Mouse (Mus musculus): ENCODE measurements around the gene Hspa12a. TPM values are rescaled to one million over a fixed set of nuclear protein-coding genes. Genes with fewer than 3 reads are reported as not detected.
A peak's percentile ranks its signal among the peaks of the same experiment; 100 is the strongest.

Gene Hspa12a
- polyA plus RNA-seq, 1 experiment from 2014 or later: 35.4 TPM

- ATAC-seq: no peak
- H3K4me3 ChIP-seq (replicated peaks): no peak overlapping the region
- H3K4me1 ChIP-seq (replicated peaks): peaks cover 37% of the 10 kb centered on the region
- no peak overlapping the region for H3K27ac ChIP-seq
- H3K36me3 ChIP-seq: peaks cover 2% of the 10 kb centered on the region
- no peaks in the 10 kb centered on the region for H3K27me3 ChIP-seq
- no peak overlapping the region for H3K9ac ChIP-seq (replicated peaks)
- no peak overlapping the region for H3K4me2 ChIP-seq (replicated peaks)
- H3K9me3 ChIP-seq: no peaks in the 10 kb centered on the region
- WGBS: 94% methylated on average over 7 of the region's 7 CpGs
These were observed 113.3 kb downstream of the Hspa12a start for GRCm38 (mm10) chr19:58830182-58830581.

GRCm38 (mm10) chr19:58829575-58829974, 113.9 kb downstream of the Hspa12a start:
- Histone ChIP-seq H3K4me3 (replicated peaks) (no peak overlapping the region), H3K9me3 (no peaks in the 10 kb centered on the region), H3K4me2 (replicated peaks) (no peak overlapping the region), H3K4me1 (replicated peaks) (peaks cover 37% of the 10 kb centered on the region), H3K9ac (replicated peaks) (no peak overlapping the region), H3K27ac (peak overlapping the region; percentile 41; the same call in 1 of the 2 replicates), H3K36me3 (peaks cover 8% of the 10 kb centered on the region), H3K27me3 (no peaks in the 10 kb centered on the region)
- ATAC-seq: 0 out of 2 replicates have a peak, but pooled peaks have one; percentile 40
- WGBS: 58% methylated on average over 5 of the region's 5 CpGs

DNA sequence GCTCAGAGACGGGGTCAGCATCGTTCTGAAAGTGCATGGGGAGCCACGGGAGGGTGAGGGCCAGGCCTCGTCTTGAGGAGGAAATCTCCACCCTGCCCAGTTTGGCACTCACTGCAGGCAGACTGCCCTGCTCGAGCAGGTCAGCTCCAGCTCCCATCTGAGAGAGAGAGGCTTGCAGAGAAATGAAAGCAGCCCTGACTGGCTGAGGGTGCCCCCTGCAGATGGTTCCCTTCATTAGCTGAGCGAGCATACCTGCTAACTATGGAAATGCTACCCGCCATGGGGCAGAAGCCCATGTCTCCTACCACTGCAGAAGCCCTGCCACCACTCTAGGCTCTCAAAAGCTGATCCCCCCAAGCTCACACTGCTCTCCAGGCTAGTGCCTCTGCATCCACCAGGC, 115.8 kb downstream of the Hspa12a start:
- Histone ChIP-seq H3K4me3 (replicated peaks) (no peak overlapping the region), H3K36me3 (peaks cover 14% of the 10 kb centered on the region), H3K4me1 (replicated peaks) (peaks cover 31% of the 10 kb centered on the region), H3K27ac (no peak overlapping the region), H3K27me3 (no peaks in the 10 kb centered on the region), H3K9ac (replicated peaks) (no peak overlapping the region), H3K9me3 (no peaks in the 10 kb centered on the region), H3K4me2 (replicated peaks) (no peak overlapping the region)
- no peak for ATAC-seq
- 57% methylated on average over 7 of the region's 7 CpGs for WGBS

DNA sequence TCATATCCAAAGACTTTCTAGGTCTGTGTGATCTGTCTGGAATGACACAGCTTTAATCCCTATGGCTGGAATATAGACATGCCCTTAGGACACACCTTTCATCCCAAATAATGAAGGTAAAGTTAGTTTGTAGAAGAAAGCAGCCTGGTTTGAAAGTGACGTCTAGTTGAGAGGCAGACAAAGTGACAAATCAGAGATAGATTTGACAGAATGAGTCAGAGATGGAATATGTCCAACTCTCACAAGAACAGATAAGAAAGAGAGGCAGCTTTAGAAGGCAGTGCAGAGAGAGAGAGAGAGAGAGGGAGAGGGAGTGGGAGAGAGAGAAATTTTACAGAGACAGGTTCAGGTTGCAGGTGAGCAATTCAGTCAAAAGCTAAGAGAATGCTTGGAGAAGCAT, 119.1 kb downstream of the Hspa12a start:
- Histone ChIP-seq H3K27me3 (no peaks in the 10 kb centered on the region), H3K4me3 (replicated peaks) (no peak overlapping the region), H3K27ac (no peak overlapping the region), H3K4me2 (replicated peaks) (no peak overlapping the region), H3K4me1 (replicated peaks) (peaks cover 16% of the 10 kb centered on the region), H3K36me3 (peaks cover 28% of the 10 kb centered on the region), H3K9ac (replicated peaks) (no peak overlapping the region), H3K9me3 (no peaks in the 10 kb centered on the region)
- 88% methylated on average over 1 of the region's 1 CpGs for WGBS
- no peak for ATAC-seq

DNA sequence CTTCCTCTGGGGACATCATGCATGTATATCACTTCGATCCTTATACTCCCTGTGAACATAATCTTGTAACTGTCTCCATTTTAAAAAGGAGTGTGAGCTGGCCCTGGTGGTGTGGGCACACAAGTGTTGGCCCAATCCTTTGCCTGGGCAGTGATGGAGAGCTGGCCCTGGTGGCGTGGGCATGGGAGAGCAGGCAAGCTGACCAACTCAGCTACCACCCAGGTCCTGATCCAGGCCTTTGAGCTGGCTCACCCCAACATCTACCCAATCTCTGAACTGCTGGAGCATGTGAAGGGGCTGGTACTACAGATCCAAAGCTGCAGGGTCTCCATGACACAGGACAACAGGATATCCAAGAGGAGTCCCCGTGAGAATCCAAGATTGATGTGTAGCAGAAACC, 120.2 kb downstream of the Hspa12a start:
- H3K9me3 ChIP-seq: no peaks in the 10 kb centered on the region
- H3K4me2 ChIP-seq (replicated peaks): no peak overlapping the region
- peaks cover 8% of the 10 kb centered on the region for H3K4me1 ChIP-seq (replicated peaks)
- H3K27ac ChIP-seq: no peak overlapping the region
- 93% methylated on average over 3 of the region's 3 CpGs for WGBS
- H3K9ac ChIP-seq (replicated peaks): no peak overlapping the region
- no peak overlapping the region for H3K4me3 ChIP-seq (replicated peaks)
- H3K27me3 ChIP-seq: no peaks in the 10 kb centered on the region
- peaks cover 29% of the 10 kb centered on the region for H3K36me3 ChIP-seq
- ATAC-seq: no peak

GRCm38 (mm10) chr19:58822454-58823200, 120.8 kb downstream of the Hspa12a start:
- H3K9me3 ChIP-seq: no peaks in the 10 kb centered on the region
- 77% methylated on average over 20 of the region's 20 CpGs for WGBS
- no peak overlapping the region for H3K4me2 ChIP-seq (replicated peaks)
- no peak overlapping the region for H3K4me3 ChIP-seq (replicated peaks)
- H3K9ac ChIP-seq (replicated peaks): no peak overlapping the region
- H3K36me3 ChIP-seq: peaks cover 29% of the 10 kb centered on the region
- no peak for ATAC-seq
- peaks cover 6% of the 10 kb centered on the region for H3K4me1 ChIP-seq (replicated peaks)
- no peaks in the 10 kb centered on the region for H3K27me3 ChIP-seq
- H3K27ac ChIP-seq: peak overlapping the region; percentile 5; the same call in 1 of the 2 replicates

GRCm38 (mm10) chr19:58818571-58819415, 124.7 kb downstream of the Hspa12a start:
- Histone ChIP-seq H3K4me2 (replicated peaks) (no peak overlapping the region), H3K4me3 (replicated peaks) (no peak overlapping the region), H3K9me3 (no peaks in the 10 kb centered on the region), H3K4me1 (replicated peaks) (peaks cover 6% of the 10 kb centered on the region), H3K9ac (replicated peaks) (no peak overlapping the region), H3K27me3 (no peaks in the 10 kb centered on the region), H3K27ac (no peak overlapping the region), H3K36me3 (peaks cover 19% of the 10 kb centered on the region)
- WGBS: 82% methylated on average over 14 of the region's 14 CpGs
- ATAC-seq: no peak

DNA sequence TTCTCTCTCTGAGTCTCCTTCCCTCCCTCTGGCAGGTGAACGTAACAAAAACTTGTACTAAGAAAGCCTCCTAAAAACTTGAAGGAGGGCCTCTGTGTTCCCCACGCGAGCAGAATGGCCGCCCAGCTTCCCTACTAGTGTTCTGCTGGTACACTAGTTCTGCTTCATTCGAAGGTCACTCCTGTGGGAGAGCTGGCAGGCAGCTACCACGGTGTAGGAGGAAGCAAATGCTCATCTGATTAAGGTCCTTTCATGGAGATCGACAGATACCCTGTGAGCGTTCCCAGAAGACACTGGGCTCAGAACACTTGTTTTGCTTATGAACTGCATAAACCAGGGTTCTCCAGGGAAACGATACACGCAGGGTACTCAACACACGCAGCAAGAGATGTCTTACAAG, 126.1 kb downstream of the Hspa12a start:
- no peak overlapping the region for H3K27ac ChIP-seq
- peaks cover under 1% of the 10 kb centered on the region; the same call in 1 of the 2 replicates for H3K4me1 ChIP-seq (replicated peaks)
- H3K4me2 ChIP-seq (replicated peaks): no peak overlapping the region
- no peak for ATAC-seq
- no peaks in the 10 kb centered on the region for H3K9me3 ChIP-seq
- no peaks in the 10 kb centered on the region for H3K27me3 ChIP-seq
- H3K9ac ChIP-seq (replicated peaks): no peak overlapping the region
- WGBS: 84% methylated on average over 11 of the region's 11 CpGs
- H3K4me3 ChIP-seq (replicated peaks): no peak overlapping the region
- peaks cover 15% of the 10 kb centered on the region for H3K36me3 ChIP-seq

- H3K27ac ChIP-seq: no peak overlapping the region
- no peaks in the 10 kb centered on the region for H3K27me3 ChIP-seq
- H3K9me3 ChIP-seq: no peaks in the 10 kb centered on the region
- 85% methylated on average over 17 of the region's 17 CpGs for WGBS
- H3K4me2 ChIP-seq (replicated peaks): no peak overlapping the region
- H3K9ac ChIP-seq (replicated peaks): no peak overlapping the region
- H3K4me1 ChIP-seq (replicated peaks): no peaks in the 10 kb centered on the region
- no peak for ATAC-seq
- H3K4me3 ChIP-seq (replicated peaks): no peak overlapping the region
- H3K36me3 ChIP-seq: peaks cover 10% of the 10 kb centered on the region
These were observed 126.9 kb downstream of the Hspa12a start for GRCm38 (mm10) chr19:58816453-58817041.

DNA sequence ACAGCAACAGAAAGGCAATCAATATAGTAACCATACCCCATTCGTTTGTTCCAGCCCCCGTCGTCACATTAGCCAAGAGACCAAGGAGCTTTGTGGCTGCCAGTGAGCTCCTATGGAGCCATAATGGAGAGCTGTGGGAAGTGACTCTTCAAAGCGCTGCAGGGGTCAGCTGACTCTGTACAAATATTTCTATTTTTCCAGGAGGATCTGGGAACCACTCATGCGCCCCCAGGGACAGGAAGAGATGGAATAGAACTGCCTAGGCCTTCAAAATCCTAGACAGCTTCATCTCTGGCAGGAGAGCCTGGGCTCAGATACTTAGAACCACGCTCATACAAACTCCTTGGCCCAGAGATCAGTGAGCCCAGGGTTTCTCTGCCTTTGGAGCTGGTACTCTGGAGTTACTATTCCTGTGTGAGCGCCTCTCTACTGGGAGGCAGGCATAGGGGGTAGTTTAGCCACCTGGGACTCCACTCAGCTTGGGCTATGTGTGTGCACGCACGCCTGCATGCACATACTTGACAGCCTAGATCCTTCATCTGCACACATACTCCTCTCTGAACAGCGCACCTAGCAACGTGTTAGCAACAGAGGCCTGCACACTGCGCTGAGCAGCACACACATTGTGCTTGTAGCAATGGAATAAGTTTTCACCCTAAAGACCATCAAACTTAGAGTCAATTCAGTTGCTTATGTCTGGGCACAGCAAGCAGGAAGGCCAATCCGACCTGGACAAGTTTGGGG, 128.1 kb downstream of the Hspa12a start:
- H3K4me2 ChIP-seq (replicated peaks): no peak overlapping the region
- 84% methylated on average over 13 of the region's 13 CpGs for WGBS
- no peak for ATAC-seq

GRCm38 (mm10) chr19:58810536-58810935, 132.9 kb downstream of the Hspa12a start:
- H3K27me3 ChIP-seq: no peaks in the 10 kb centered on the region
- H3K4me2 ChIP-seq (replicated peaks): no peak overlapping the region
- no peak for ATAC-seq
- H3K27ac ChIP-seq: no peak overlapping the region
- no peak overlapping the region for H3K4me3 ChIP-seq (replicated peaks)
- peaks cover 8% of the 10 kb centered on the region; the same call in 1 of the 2 replicates for H3K4me1 ChIP-seq (replicated peaks)
- 80% methylated on average over 5 of the region's 5 CpGs for WGBS
- no peaks in the 10 kb centered on the region for H3K9me3 ChIP-seq
- no peak overlapping the region for H3K9ac ChIP-seq (replicated peaks)
- H3K36me3 ChIP-seq: no peaks in the 10 kb centered on the region

More for the DNA sequence above, 128.1 kb downstream of the Hspa12a start:
- Histone ChIP-seq H3K9me3 (no peaks in the 10 kb centered on the region), H3K4me3 (replicated peaks) (no peak overlapping the region), H3K36me3 (peaks cover 10% of the 10 kb centered on the region), H3K9ac (replicated peaks) (no peak overlapping the region), H3K27me3 (no peaks in the 10 kb centered on the region), H3K27ac (no peak overlapping the region), H3K4me1 (replicated peaks) (no peaks in the 10 kb centered on the region)
